Mouse (Mus musculus): Measurements from ENCODE around the gene Dnaic1.

Dnaic1 gene

GRCm38 (mm10) chr4:41636882-41637635, 67.5 kb downstream of the Dnaic1 start:
- DNase-seq: peak; percentile 92

- DNase-seq: peak; percentile 65
Measured at GRCm38 (mm10) chr4:41638186-41638731, 68.7 kb downstream of the Dnaic1 start.

GRCm38 (mm10) chr4:41638828-41639213, 69.2 kb downstream of the Dnaic1 start:
- peak; percentile 75 for DNase-seq

- peak; percentile 75 for DNase-seq
Measured at GRCm38 (mm10) chr4:41639214-41639841, 69.8 kb downstream of the Dnaic1 start.

DNA sequence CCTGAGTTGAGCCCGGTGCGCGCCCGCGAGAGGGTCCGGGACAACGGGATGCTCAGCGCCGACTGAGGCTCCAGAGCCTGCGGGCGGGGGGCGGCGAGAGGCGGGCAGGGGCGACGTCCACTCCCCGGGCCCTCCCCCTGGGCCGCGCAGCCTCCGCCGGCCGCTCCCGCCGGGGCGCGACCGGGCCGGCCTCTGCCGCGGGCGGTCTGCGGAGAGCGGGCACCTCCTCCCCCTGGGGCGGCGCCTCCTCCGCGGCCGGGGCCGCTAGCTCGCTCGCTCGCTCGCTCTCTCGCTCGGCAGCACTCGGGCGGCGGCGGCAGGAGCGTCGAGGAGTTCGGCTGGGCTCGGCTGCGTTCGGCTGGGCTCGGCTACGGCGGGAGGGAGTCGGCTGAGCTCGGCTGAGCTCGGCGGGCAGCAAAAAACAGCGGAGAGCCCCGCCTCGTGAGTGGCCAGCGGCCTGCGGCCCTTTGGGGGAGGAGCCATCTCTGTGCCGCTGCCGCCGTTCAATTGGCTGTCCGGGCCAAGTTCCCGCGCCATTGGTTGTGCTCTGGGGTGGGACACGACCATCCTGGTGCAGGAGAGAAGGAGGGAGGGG, 70.4 kb downstream of the Dnaic1 start, which contains the start of gene Enho:
Gene Enho, minus strand, starts transcription at position 412 of the 595 bp plus-strand sequence.
- peak; percentile 98 for DNase-seq

DNA sequence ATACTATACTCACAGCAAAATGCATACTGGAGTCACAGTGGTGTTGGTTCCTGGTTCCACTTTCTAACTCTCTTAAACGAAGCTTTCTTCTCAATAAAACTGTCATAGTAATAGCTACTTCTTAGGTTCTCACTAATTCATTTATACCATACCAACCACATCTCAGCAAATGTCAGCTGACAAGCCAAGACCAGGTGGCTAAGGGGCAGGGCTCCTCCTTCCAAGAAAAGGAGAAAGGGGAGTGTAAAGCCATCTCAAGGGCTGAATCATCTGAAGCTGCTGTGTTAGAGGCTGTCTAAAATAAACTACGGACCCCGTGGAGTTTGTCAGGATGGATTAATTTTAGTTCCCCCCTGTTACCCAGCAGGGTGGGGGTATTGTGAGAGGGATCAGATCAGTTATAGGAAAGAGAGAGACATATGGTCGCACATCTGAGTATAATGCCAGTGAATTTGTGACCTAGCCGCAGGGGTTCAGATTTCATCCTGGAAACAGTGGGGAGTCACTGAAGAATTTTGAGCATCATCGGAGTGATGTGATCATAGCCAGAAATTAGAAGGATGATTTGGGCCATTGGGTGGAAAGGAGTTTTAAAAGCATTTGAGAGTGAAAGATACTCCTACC, 71.7 kb downstream of the Dnaic1 start:
- DNase-seq: no peak

- DNase-seq: no peak
Measured at GRCm38 (mm10) chr4:41645488-41645887, 75.9 kb downstream of the Dnaic1 start.

DNA sequence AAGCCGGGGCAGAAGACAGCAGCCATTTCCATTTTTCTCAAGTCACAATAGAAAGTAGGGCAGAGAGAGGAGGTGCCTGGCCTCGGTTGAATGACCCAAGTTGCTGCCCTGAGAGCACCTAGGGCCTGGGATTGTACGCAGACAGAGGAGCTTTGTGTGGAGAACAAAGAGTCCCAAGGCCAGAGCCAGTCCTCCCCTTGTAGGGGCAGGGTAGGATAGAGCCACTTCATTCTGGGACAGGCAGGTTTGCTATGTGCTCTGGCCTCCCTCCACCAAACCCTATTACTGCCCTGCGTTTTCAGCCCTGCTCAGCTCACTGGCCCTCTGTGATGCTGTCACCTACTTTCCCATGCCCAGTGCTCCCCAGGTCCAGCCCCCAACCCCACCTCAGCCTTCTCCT, 78.6 kb downstream of the Dnaic1 start:
- DNase-seq: peak; percentile 35

- no peak for DNase-seq
Measured at GRCm38 (mm10) chr4:41648627-41649026, 79.1 kb downstream of the Dnaic1 start.

GRCm38 (mm10) chr4:41653296-41653695, 83.7 kb downstream of the Dnaic1 start:
- DNase-seq: peak; percentile 74

- DNase-seq: no peak
Measured at GRCm38 (mm10) chr4:41653730-41654129, 84.2 kb downstream of the Dnaic1 start.

GRCm38 (mm10) chr4:41654217-41654616, 84.6 kb downstream of the Dnaic1 start:
- peak; percentile 79 for DNase-seq

GRCm38 (mm10) chr4:41655525-41655924, 86.0 kb downstream of the Dnaic1 start:
- DNase-seq: no peak

- no peak for DNase-seq
Measured at GRCm38 (mm10) chr4:41658566-41659384, 89.2 kb downstream of the Dnaic1 start.

GRCm38 (mm10) chr4:41659556-41659955, 90.0 kb downstream of the Dnaic1 start:
- DNase-seq: no peak

DNA sequence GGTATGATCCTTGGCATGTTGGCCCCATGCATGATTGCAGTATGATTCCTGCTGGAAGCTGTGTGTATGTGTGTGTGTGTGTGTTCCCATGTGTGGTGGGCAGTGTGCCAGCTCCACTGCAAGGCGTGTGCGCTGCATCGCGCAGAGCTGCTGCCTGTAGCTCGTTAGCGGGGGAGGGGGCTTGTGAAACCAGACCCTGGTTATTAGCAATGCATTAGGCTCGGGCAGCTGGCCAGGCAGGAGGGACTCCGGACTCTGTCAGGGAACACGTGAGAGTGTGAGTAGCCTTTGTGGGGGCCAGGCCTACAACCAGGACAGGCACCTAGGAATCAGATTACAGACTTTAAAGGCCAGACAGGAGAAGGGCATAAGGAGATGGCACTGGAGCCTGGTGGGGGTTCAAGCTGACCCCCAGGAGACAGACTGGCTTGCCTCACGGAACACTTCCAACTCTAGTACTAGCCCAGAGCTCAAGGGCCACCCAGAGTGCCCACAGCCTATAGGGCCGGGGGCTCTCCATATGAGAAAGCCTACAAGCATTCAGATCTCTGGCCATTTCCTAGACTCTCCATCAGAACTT, 91.4 kb downstream of the Dnaic1 start:
- no peak for DNase-seq

- DNase-seq: no peak
Measured at GRCm38 (mm10) chr4:41662723-41663122, 93.1 kb downstream of the Dnaic1 start.

- DNase-seq: no peak
Measured at GRCm38 (mm10) chr4:41663614-41664013, 94.0 kb downstream of the Dnaic1 start.

- no peak for DNase-seq
Measured at GRCm38 (mm10) chr4:41664533-41664932, 95.0 kb downstream of the Dnaic1 start.

- DNase-seq: no peak
Measured at GRCm38 (mm10) chr4:41665009-41665675, 95.6 kb downstream of the Dnaic1 start.

DNA sequence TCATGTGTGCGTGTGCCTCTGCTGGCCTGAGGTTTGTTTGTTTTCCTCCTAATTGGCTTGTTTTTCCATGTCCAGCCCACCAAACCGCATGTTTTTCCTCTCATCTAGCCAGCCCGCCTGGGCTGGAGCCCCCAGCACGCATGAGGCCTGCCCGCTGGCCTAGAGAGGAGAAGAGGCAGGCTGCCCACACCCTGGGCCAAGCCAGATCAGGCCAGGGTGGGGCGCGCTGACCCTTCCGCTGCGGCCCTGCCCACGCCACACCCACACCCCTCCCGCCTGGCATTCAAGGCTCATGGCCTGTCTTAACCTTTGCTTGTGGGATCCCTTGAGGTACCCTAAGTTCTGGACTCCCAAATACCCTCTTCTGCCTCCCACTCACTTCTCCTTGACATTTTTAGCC, 97.1 kb downstream of the Dnaic1 start:
- DNase-seq: no peak
